Mouse (Mus musculus): Measurements from ENCODE around the gene Arl8b. TPM values are rescaled to one million over a fixed set of nuclear protein-coding genes. Genes with fewer than 3 reads are reported as not detected.

Gene Arl8b
- 89.6 and 99.7 TPM in 2 replicates for polyA plus RNA-seq (2015; fragmentation: Nextera tagmentation; extraction: Ambion mirVana)

GRCm38 (mm10) chr6:108782526-108783183, at the start of gene Arl8b:
Gene Arl8b, plus strand, starts transcription at chr6:108783099.
- ATAC-seq (replicated peaks): peak; percentile 96
- 11% methylated on average over 36 of the region's 36 CpGs for WGBS
- no peaks in the 10 kb centered on the region for H3K36me3 ChIP-seq

GRCm38 (mm10) chr6:108735910-108736750, 46.8 kb upstream of the Arl8b start:
- Histone ChIP-seq H3K9ac (replicated peaks) (no peak overlapping the region), H3K4me3 (no peak overlapping the region), H3K27ac (replicated peaks) (no peak overlapping the region), H3K9me3 (no peaks in the 10 kb centered on the region), H3K36me3 (no peaks in the 10 kb centered on the region), H3K4me1 (peaks cover 3% of the 10 kb centered on the region; the same call in 1 of the 2 replicates), H3K4me2 (replicated peaks) (no peak overlapping the region), H3K27me3 (no peaks in the 10 kb centered on the region)
- WGBS: 52% methylated on average over 9 of the region's 9 CpGs
- peak; percentile 82; the same call in 1 of the 2 replicates for ATAC-seq (replicated peaks)

More at GRCm38 (mm10) chr6:108782526-108783183, at the start of gene Arl8b:
- H3K4me3 ChIP-seq: peak within 1 kb of the TSS; percentile 98
- peak within 1 kb of the TSS; percentile 98 for H3K9ac ChIP-seq (replicated peaks)
- no peaks in the 10 kb centered on the region for H3K9me3 ChIP-seq
- peak within 1 kb of the TSS; percentile 74 for H3K4me2 ChIP-seq (replicated peaks)
- H3K27me3 ChIP-seq: no peaks in the 10 kb centered on the region
- H3K27ac ChIP-seq (replicated peaks): peak within 1 kb of the TSS; percentile 82
- peaks cover 25% of the 10 kb centered on the region for H3K4me1 ChIP-seq

GRCm38 (mm10) chr6:108738463-108739203, 44.3 kb upstream of the Arl8b start:
- Histone ChIP-seq H3K27ac (replicated peaks) (no peak overlapping the region), H3K4me3 (no peak overlapping the region), H3K9me3 (no peaks in the 10 kb centered on the region), H3K9ac (replicated peaks) (no peak overlapping the region), H3K4me2 (replicated peaks) (no peak overlapping the region), H3K4me1 (peaks cover 3% of the 10 kb centered on the region; the same call in 1 of the 2 replicates), H3K27me3 (no peaks in the 10 kb centered on the region), H3K36me3 (no peaks in the 10 kb centered on the region)
- ATAC-seq (replicated peaks): peak; percentile 81
- WGBS: 63% methylated on average over 9 of the region's 9 CpGs

GRCm38 (mm10) chr6:108740579-108740978, 42.3 kb upstream of the Arl8b start:
- no peaks in the 10 kb centered on the region for H3K9me3 ChIP-seq
- 84% methylated on average over 4 of the region's 4 CpGs for WGBS
- H3K9ac ChIP-seq (replicated peaks): no peak overlapping the region
- ATAC-seq (replicated peaks): no peak
- no peak overlapping the region for H3K4me3 ChIP-seq
- no peak overlapping the region for H3K27ac ChIP-seq (replicated peaks)
- H3K27me3 ChIP-seq: no peaks in the 10 kb centered on the region
- no peaks in the 10 kb centered on the region for H3K36me3 ChIP-seq
- peaks cover 3% of the 10 kb centered on the region; the same call in 1 of the 2 replicates for H3K4me1 ChIP-seq
- no peak overlapping the region for H3K4me2 ChIP-seq (replicated peaks)

- no peak overlapping the region for H3K27ac ChIP-seq (replicated peaks)
- no peak overlapping the region for H3K4me3 ChIP-seq
- no peaks in the 10 kb centered on the region for H3K27me3 ChIP-seq
- no peak overlapping the region for H3K4me2 ChIP-seq (replicated peaks)
- H3K9me3 ChIP-seq: no peaks in the 10 kb centered on the region
- ATAC-seq (replicated peaks): no peak
- H3K9ac ChIP-seq (replicated peaks): no peak overlapping the region
- 78% methylated on average over 5 of the region's 5 CpGs for WGBS
- H3K36me3 ChIP-seq: no peaks in the 10 kb centered on the region
- H3K4me1 ChIP-seq: peaks cover under 1% of the 10 kb centered on the region; the same call in 1 of the 2 replicates
These were observed 39.2 kb upstream of the Arl8b start for GRCm38 (mm10) chr6:108743730-108744129.

- H3K9me3 ChIP-seq: no peaks in the 10 kb centered on the region
- H3K4me1 ChIP-seq: no peaks in the 10 kb centered on the region
- 91% methylated on average over 7 of the region's 7 CpGs for WGBS
- no peak overlapping the region for H3K9ac ChIP-seq (replicated peaks)
- no peaks in the 10 kb centered on the region for H3K36me3 ChIP-seq
- no peak for ATAC-seq (replicated peaks)
- no peaks in the 10 kb centered on the region for H3K27me3 ChIP-seq
- no peak overlapping the region for H3K4me2 ChIP-seq (replicated peaks)
- no peak overlapping the region for H3K4me3 ChIP-seq
- H3K27ac ChIP-seq (replicated peaks): no peak overlapping the region
These were observed 31.6 kb upstream of the Arl8b start for GRCm38 (mm10) chr6:108751324-108751723.

- Histone ChIP-seq H3K9me3 (no peaks in the 10 kb centered on the region), H3K4me2 (replicated peaks) (no peak overlapping the region), H3K4me3 (no peak overlapping the region), H3K9ac (replicated peaks) (no peak overlapping the region), H3K27ac (replicated peaks) (no peak overlapping the region), H3K4me1 (no peaks in the 10 kb centered on the region), H3K27me3 (no peaks in the 10 kb centered on the region), H3K36me3 (no peaks in the 10 kb centered on the region)
- ATAC-seq (replicated peaks): no peak
- WGBS: 61% methylated on average over 5 of the region's 5 CpGs
These were observed 30.5 kb upstream of the Arl8b start for GRCm38 (mm10) chr6:108752395-108752794.

- WGBS: 95% methylated on average over 1 of the region's 1 CpGs
- H3K27me3 ChIP-seq: no peaks in the 10 kb centered on the region
- H3K9me3 ChIP-seq: no peaks in the 10 kb centered on the region
- H3K36me3 ChIP-seq: no peaks in the 10 kb centered on the region
- no peak overlapping the region for H3K9ac ChIP-seq (replicated peaks)
- H3K4me1 ChIP-seq: no peaks in the 10 kb centered on the region
- no peak for ATAC-seq (replicated peaks)
- H3K27ac ChIP-seq (replicated peaks): no peak overlapping the region
- H3K4me3 ChIP-seq: no peak overlapping the region
- no peak overlapping the region for H3K4me2 ChIP-seq (replicated peaks)
These were observed 29.4 kb upstream of the Arl8b start for GRCm38 (mm10) chr6:108753536-108753935.

- Histone ChIP-seq H3K4me2 (replicated peaks) (no peak overlapping the region), H3K4me3 (no peak overlapping the region), H3K9me3 (no peaks in the 10 kb centered on the region), H3K9ac (replicated peaks) (no peak overlapping the region), H3K4me1 (no peaks in the 10 kb centered on the region), H3K27me3 (no peaks in the 10 kb centered on the region), H3K27ac (replicated peaks) (no peak overlapping the region), H3K36me3 (no peaks in the 10 kb centered on the region)
- 100% methylated on average over 1 of the region's 1 CpGs for WGBS
- ATAC-seq (replicated peaks): no peak
These were observed 28.5 kb upstream of the Arl8b start for GRCm38 (mm10) chr6:108754376-108754775.

- Histone ChIP-seq H3K9me3 (no peaks in the 10 kb centered on the region), H3K9ac (replicated peaks) (no peak overlapping the region), H3K36me3 (no peaks in the 10 kb centered on the region), H3K4me2 (replicated peaks) (no peak overlapping the region), H3K27ac (replicated peaks) (no peak overlapping the region), H3K4me1 (no peaks in the 10 kb centered on the region), H3K4me3 (no peak overlapping the region), H3K27me3 (no peaks in the 10 kb centered on the region)
- ATAC-seq (replicated peaks): no peak
- 89% methylated on average over 7 of the region's 7 CpGs for WGBS
These were observed 27.0 kb upstream of the Arl8b start for GRCm38 (mm10) chr6:108755936-108756335.

- H3K4me2 ChIP-seq (replicated peaks): no peak overlapping the region
- H3K9me3 ChIP-seq: no peaks in the 10 kb centered on the region
- no peaks in the 10 kb centered on the region for H3K27me3 ChIP-seq
- 85% methylated on average over 10 of the region's 10 CpGs for WGBS
- no peak for ATAC-seq (replicated peaks)
- no peak overlapping the region for H3K27ac ChIP-seq (replicated peaks)
- no peaks in the 10 kb centered on the region for H3K4me1 ChIP-seq
- H3K36me3 ChIP-seq: no peaks in the 10 kb centered on the region
- H3K4me3 ChIP-seq: no peak overlapping the region
- H3K9ac ChIP-seq (replicated peaks): no peak overlapping the region
These were observed 23.8 kb upstream of the Arl8b start for GRCm38 (mm10) chr6:108758997-108759697.

All from forebrain, embryonic 15.5 days (tissue).